Mouse (Mus musculus) kidney, adult 2 months (tissue): ENCODE data around the gene Rbbp8nl. TPM values are rescaled to one million over a fixed set of nuclear protein-coding genes. Genes with fewer than 3 reads are reported as not detected.
"Not testable (repeated sequence)": the region's sequence is repeated elsewhere in the genome, so short reads cannot be mapped to it uniquely, and the experiment has no call there.

Experiments used
- DNase-seq: peaks from one replicate; pipeline ENCODE4 v3.0.0; 2021
- H3K27ac ChIP-seq: fragments of 200-500 bp; 2 replicates; pipeline ENCODE4 v1.5.1; 2012; ENCODE audit warnings: low read depth, low read length, control low read depth, inconsistent platforms; ENCODE audit not compliant: insufficient read depth
- H3K27me3 ChIP-seq: fragments of 200-500 bp; replicated peaks from 2 replicates; pipeline ENCODE4 v1.6.1; 2012; ENCODE audit warnings: mild to moderate bottlenecking, moderate library complexity, low read length, inconsistent platforms; ENCODE audit not compliant: control insufficient read depth, insufficient read depth
- H3K36me3 ChIP-seq: fragments of 200-500 bp; 2 replicates; pipeline ENCODE4 v1.6.1; 2012; ENCODE audit warnings: mild to moderate bottlenecking, moderate library complexity, low read length, inconsistent platforms; ENCODE audit not compliant: control insufficient read depth, insufficient read depth
- H3K4me1 ChIP-seq: fragments of 200-500 bp; 2 replicates; pipeline ENCODE4 v1.6.1; 2011; ENCODE audit warnings: low read length; ENCODE audit not compliant: control insufficient read depth, insufficient read depth
- H3K4me3 ChIP-seq: fragments of 200-500 bp; 2 replicates; pipeline ENCODE4 v1.5.1; 2011; ENCODE audit warnings: mild to moderate bottlenecking, low read depth, low read length, control low read depth; ENCODE audit not compliant: insufficient read depth
- CTCF ChIP-seq: fragments of 200-500 bp; conservative IDR thresholded peaks from 2 replicates; pipeline ENCODE4 v1.5.1; 2011; ENCODE audit warnings: low read depth, mild to moderate bottlenecking, control low read depth, low read length, moderate library complexity, mixed read lengths; ENCODE audit not compliant: insufficient read depth, insufficient read length
- POLR2A ChIP-seq: fragments of 200-500 bp; IDR thresholded peaks from one replicate; pipeline ENCODE4 v1.6.1; 2011; ENCODE audit warnings: low read depth, low read length, control low read depth
- WGBS: fragments of 180-500 bp; shearing (Covaris S2); methylation state at CpG from one replicate; pipeline ENCODE4 v1.1.7; 2018; 5-methylcytosine and 5-hydroxymethylcytosine counted together
- polyA plus RNA-seq: library from polyadenylated mRNA; depleted of rRNA; stranded (reverse); fragments of >200 nt; gene quantifications from 2 replicates; pipeline ENCODE4 v1.2.3, GENCODE M21; 2012

Rbbp8nl gene
- polyA plus RNA-seq, 1 experiment = 0.50 TPM

- WGBS = 79% methylated on average over 10 of the region's 10 CpGs
- Histone ChIP-seq H3K27ac (peak overlapping the region; percentile 69), H3K36me3 (no peaks in the 10 kb centered on the region)
Observed at GRCm38 (mm10) chr2:180262891-180263290, 26.8 kb downstream of the Rbbp8nl start.

GRCm38 (mm10) chr2:180262441-180262840 is 27.2 kb downstream of the Rbbp8nl start:
- WGBS = 63% methylated on average over 3 of the region's 3 CpGs
- Histone ChIP-seq H3K4me3 (peak overlapping the region; percentile 20; the same call in 1 of the 2 replicates), H3K4me1 (no peaks in the 10 kb centered on the region; the same call in 1 of the 2 replicates), H3K36me3 (no peaks in the 10 kb centered on the region), H3K27ac (peak overlapping the region; percentile 69), H3K27me3 (no peaks in the 10 kb centered on the region)
- TF ChIP-seq POLR2A (no peak), CTCF (no peak)
- DNase-seq = peak; percentile 76

More at GRCm38 (mm10) chr2:180262891-180263290, 26.8 kb downstream of the Rbbp8nl start:
- Histone ChIP-seq H3K27me3 (no peaks in the 10 kb centered on the region), H3K4me1 (no peaks in the 10 kb centered on the region; the same call in 1 of the 2 replicates), H3K4me3 (no peak overlapping the region)
- no peak for DNase-seq
- TF ChIP-seq POLR2A (no peak), CTCF (no peak)

GRCm38 (mm10) chr2:180261901-180262300 is 27.8 kb downstream of the Rbbp8nl start:
- peak overlapping the region; percentile 20; the same call in 1 of the 2 replicates for H3K4me3 ChIP-seq
- peak overlapping the region; percentile 64; the same call in 1 of the 2 replicates for H3K27ac ChIP-seq
- H3K36me3 ChIP-seq = no peaks in the 10 kb centered on the region
- no peak for TF ChIP-seq POLR2A
- TF ChIP-seq CTCF = no peak
- DNase-seq = no peak
- 79% methylated on average over 7 of the region's 7 CpGs for WGBS
- no peaks in the 10 kb centered on the region for H3K27me3 ChIP-seq
- H3K4me1 ChIP-seq = no peaks in the 10 kb centered on the region; the same call in 1 of the 2 replicates

GRCm38 (mm10) chr2:180260610-180261480 is 28.8 kb downstream of the Rbbp8nl start:
- DNase-seq = no peak
- no peaks in the 10 kb centered on the region for H3K27me3 ChIP-seq
- no peaks in the 10 kb centered on the region for H3K36me3 ChIP-seq
- H3K4me1 ChIP-seq = peaks cover 3% of the 10 kb centered on the region; the same call in 1 of the 2 replicates
- WGBS = 46% methylated on average over 8 of the region's 8 CpGs
- no peak overlapping the region for H3K27ac ChIP-seq
- H3K4me3 ChIP-seq = no peak overlapping the region
- TF ChIP-seq CTCF = no peak
- no peak for TF ChIP-seq POLR2A

- DNase-seq, H3K4me3 ChIP-seq, H3K27me3 ChIP-seq, H3K27ac ChIP-seq, H3K36me3 ChIP-seq, H3K4me1 ChIP-seq: not testable (repeated sequence)
- WGBS = 60% methylated on average over 17 of the region's 17 CpGs
Observed at GRCm38 (mm10) chr2:180259826-180260609, 29.7 kb downstream of the Rbbp8nl start.

- not testable (repeated sequence) for H3K27me3 ChIP-seq, H3K4me1 ChIP-seq, H3K36me3 ChIP-seq, H3K27ac ChIP-seq, H3K4me3 ChIP-seq, DNase-seq
- WGBS = 77% methylated on average over 10 of the region's 10 CpGs
Observed at GRCm38 (mm10) chr2:180258951-180259484, 30.7 kb downstream of the Rbbp8nl start.
